Mouse (Mus musculus): ENCODE results near the gene Snd1.

Snd1 gene

GRCm38 (mm10) chr6:28923837-28924236, 448.9 kb downstream of the Snd1 start:
- no peak for DNase-seq

GRCm38 (mm10) chr6:28927987-28928386, 453.0 kb downstream of the Snd1 start:
- DNase-seq: peak in 1 of 2 experiments; percentile 48

GRCm38 (mm10) chr6:28929169-28929803, 454.3 kb downstream of the Snd1 start:
- DNase-seq: peak in 1 of 2 experiments; percentile 49

GRCm38 (mm10) chr6:28931234-28931633, 456.3 kb downstream of the Snd1 start:
- no peak for DNase-seq

- no peak for DNase-seq
Measured at GRCm38 (mm10) chr6:28931636-28932327, 456.8 kb downstream of the Snd1 start.

GRCm38 (mm10) chr6:28932328-28932937, 457.5 kb downstream of the Snd1 start:
- no peak for DNase-seq

GRCm38 (mm10) chr6:28935736-28936135, 460.8 kb downstream of the Snd1 start:
- DNase-seq: no peak

GRCm38 (mm10) chr6:28947254-28947653, 472.3 kb downstream of the Snd1 start:
- DNase-seq: no peak

- peak; percentile 10 to 72 for DNase-seq
Measured at GRCm38 (mm10) chr6:28949269-28949668, 474.3 kb downstream of the Snd1 start.

- peak in 1 of 2 experiments; percentile 59 for DNase-seq
Measured at GRCm38 (mm10) chr6:28955581-28955980, 480.6 kb downstream of the Snd1 start.

- no peak for DNase-seq
Measured at GRCm38 (mm10) chr6:28957486-28957885, 482.5 kb downstream of the Snd1 start.

GRCm38 (mm10) chr6:28963178-28963577, 488.2 kb downstream of the Snd1 start:
- DNase-seq: no peak

GRCm38 (mm10) chr6:28965264-28965663, 490.3 kb downstream of the Snd1 start:
- DNase-seq: no peak

- no peak for DNase-seq
Measured at GRCm38 (mm10) chr6:28969615-28970014, 494.7 kb downstream of the Snd1 start.

- DNase-seq: no peak
Measured at GRCm38 (mm10) chr6:28970711-28971110, 495.8 kb downstream of the Snd1 start.

GRCm38 (mm10) chr6:28974498-28974897, 499.6 kb downstream of the Snd1 start:
- DNase-seq: no peak

GRCm38 (mm10) chr6:28975106-28975505, 500.2 kb downstream of the Snd1 start:
- peak; percentile 59 to 70 for DNase-seq

- no peak for DNase-seq
Measured at GRCm38 (mm10) chr6:28978031-28978430, 503.1 kb downstream of the Snd1 start.

- DNase-seq: no peak
Measured at GRCm38 (mm10) chr6:28978881-28979280, 503.9 kb downstream of the Snd1 start.

- no peak for DNase-seq
Measured at GRCm38 (mm10) chr6:28979586-28979985, 504.6 kb downstream of the Snd1 start.

GRCm38 (mm10) chr6:28980219-28980618, 505.3 kb downstream of the Snd1 start:
- peak in 1 of 2 experiments; percentile 17 for DNase-seq

GRCm38 (mm10) chr6:28980750-28981584, 506.0 kb downstream of the Snd1 start:
- DNase-seq: peak; percentile 53 to 72

- DNase-seq: no peak
Measured at GRCm38 (mm10) chr6:28981585-28981948, 506.6 kb downstream of the Snd1 start.

All from kidney, adult 8-10 months (tissue).